Mouse (Mus musculus): Measurements from ENCODE around the gene Adam15. TPM values are rescaled to one million over a fixed set of nuclear protein-coding genes. Genes with fewer than 3 reads are reported as not detected.
A peak's percentile ranks its signal among the peaks of the same experiment; 100 is the strongest.

Adam15 gene
- polyA plus RNA-seq, 1 experiment: 49.6 TPM

DNA sequence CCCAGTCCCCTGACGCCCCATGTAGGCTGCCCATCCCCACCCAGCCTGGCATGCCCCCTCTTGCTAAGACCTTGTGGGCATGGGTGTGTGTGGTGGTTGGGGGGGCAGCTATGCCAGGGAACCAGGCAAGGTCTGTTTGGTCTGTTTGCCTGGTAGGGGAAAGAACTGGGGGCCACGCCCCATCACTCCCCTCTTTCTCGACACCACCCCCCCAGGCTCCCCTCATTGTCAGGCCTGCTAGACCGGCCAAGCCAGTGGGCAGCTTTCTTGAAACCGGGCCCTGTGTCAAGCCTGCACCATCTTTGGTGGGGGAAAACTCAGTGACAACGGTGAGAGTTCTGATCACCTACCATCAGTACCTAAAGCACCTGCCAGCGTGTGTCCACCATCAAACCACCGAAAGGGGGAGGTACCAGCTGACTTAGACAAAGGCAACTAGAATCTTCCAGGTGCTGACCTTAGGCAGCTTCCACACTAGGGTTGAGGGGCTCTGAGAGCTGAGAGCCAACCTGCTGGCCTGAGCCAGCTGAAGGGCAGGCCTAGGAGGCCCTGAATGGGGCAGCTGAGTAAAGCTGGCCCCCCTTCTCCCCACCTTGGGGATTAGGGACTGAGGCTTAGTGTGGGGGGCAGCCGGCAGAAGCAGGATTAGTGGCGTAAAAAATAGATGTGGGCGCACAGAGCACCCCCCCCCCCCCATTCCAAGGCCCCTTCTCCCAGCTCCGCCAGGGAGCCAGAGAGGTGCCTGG, 34.7 kb upstream of the Adam15 start:
- H3K4me1 ChIP-seq (replicated peaks; ENCODE audit: control insufficient read depth, insufficient read depth, low read length): peaks cover 57% of the 10 kb centered on the region
- 85% methylated on average over 12 of the region's 12 CpGs for WGBS
- no peaks in the 10 kb centered on the region for H3K36me3 ChIP-seq (ENCODE audit: control insufficient read depth, insufficient read depth, low read length)
- DNase-seq: no peak
- H3K4me3 ChIP-seq (ENCODE audit: control insufficient read depth, insufficient read depth, low read length): 0 out of 2 replicates have a peak overlapping the region, but pooled peaks have one; percentile 37
- H3K27me3 ChIP-seq (ENCODE audit: control insufficient read depth, insufficient read depth, low read length): no peaks in the 10 kb centered on the region
- no peak overlapping the region for H3K27ac ChIP-seq (ENCODE audit: control insufficient read depth, insufficient read depth, low read length)
- TF ChIP-seq POLR2A (IDR thresholded peaks at IDR 0.05; ENCODE audit: control insufficient read depth, extremely low read depth, insufficient read depth, low read length, poor library complexity) (no peak), CTCF (IDR thresholded peaks at IDR 0.05; ENCODE audit: borderline replicate concordance, control insufficient read depth, extremely low read depth, insufficient read depth, low read length, poor library complexity) (no peak)

DNA sequence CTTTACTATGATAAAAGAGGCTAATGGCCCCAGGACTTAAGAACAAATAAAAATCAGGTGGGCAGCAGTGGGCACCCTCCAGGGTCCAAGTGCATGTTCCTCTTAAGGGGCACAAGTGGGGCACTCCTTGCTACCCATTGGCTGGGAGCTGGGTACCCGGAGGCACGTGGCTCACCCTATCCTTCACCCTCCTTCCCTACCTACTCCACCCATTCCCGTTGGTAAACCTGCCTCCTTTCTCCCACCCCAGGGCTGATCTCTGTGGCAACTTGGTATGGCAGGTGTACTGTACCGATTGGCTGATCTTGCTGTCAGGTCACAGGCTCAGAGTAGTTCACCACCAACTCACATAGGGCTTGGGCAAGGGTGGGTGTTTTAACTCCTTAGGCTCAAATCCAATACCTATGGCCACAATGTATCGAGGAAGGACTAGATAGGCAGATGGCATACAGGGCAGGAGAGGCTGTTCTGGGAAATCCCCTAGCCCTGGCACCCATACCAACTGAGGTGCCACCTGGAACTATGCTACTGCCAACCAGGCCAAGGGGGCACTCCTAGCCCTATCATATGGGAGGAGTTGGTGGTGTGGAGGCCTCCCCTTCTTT, 34.0 kb upstream of the Adam15 start:
- peaks cover 59% of the 10 kb centered on the region for H3K4me1 ChIP-seq (replicated peaks; ENCODE audit: control insufficient read depth, insufficient read depth, low read length)
- H3K27me3 ChIP-seq (ENCODE audit: control insufficient read depth, insufficient read depth, low read length): no peaks in the 10 kb centered on the region; the same call in 1 of the 2 replicates
- DNase-seq: no peak
- no peak overlapping the region; the same call in 1 of the 2 replicates for H3K27ac ChIP-seq (ENCODE audit: control insufficient read depth, insufficient read depth, low read length)
- 87% methylated on average over 5 of the region's 5 CpGs for WGBS
- no peaks in the 10 kb centered on the region for H3K36me3 ChIP-seq (ENCODE audit: control insufficient read depth, insufficient read depth, low read length)
- TF ChIP-seq POLR2A (IDR thresholded peaks at IDR 0.05; ENCODE audit: control insufficient read depth, extremely low read depth, insufficient read depth, low read length, poor library complexity): no peak
- no peak for TF ChIP-seq CTCF (IDR thresholded peaks at IDR 0.05; ENCODE audit: borderline replicate concordance, control insufficient read depth, extremely low read depth, insufficient read depth, low read length, poor library complexity)
- no peak overlapping the region for H3K4me3 ChIP-seq (ENCODE audit: control insufficient read depth, insufficient read depth, low read length)

DNA sequence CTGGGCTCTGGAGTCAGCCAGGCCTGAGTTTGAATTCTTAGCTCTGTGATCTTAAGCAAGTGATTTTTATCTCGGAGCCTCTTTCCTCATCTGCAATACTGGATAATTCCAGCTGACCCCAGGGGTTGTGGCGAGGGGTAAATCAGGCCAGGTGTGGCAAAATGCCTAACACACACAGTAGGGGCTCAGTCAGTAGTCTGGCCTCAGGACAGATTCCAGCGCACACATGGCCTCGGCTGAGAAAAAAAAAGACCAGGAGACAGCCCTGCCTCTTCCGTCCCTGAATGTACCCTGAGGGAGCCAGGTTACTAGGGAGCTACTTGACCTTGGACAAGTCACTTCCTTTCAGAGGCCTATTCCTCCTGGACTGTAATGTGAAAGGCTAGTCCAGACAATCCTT, 33.2 kb upstream of the Adam15 start:
- H3K27me3 ChIP-seq (ENCODE audit: control insufficient read depth, insufficient read depth, low read length): no peaks in the 10 kb centered on the region; the same call in 1 of the 2 replicates
- WGBS: 93% methylated on average over 5 of the region's 5 CpGs
- TF ChIP-seq POLR2A (IDR thresholded peaks at IDR 0.05; ENCODE audit: control insufficient read depth, extremely low read depth, insufficient read depth, low read length, poor library complexity) (no peak), CTCF (IDR thresholded peaks at IDR 0.05; ENCODE audit: borderline replicate concordance, control insufficient read depth, extremely low read depth, insufficient read depth, low read length, poor library complexity) (no peak)
- peaks cover 58% of the 10 kb centered on the region for H3K4me1 ChIP-seq (replicated peaks; ENCODE audit: control insufficient read depth, insufficient read depth, low read length)
- H3K27ac ChIP-seq (ENCODE audit: control insufficient read depth, insufficient read depth, low read length): peak overlapping the region; percentile 60; the same call in 1 of the 2 replicates
- no peak overlapping the region for H3K4me3 ChIP-seq (ENCODE audit: control insufficient read depth, insufficient read depth, low read length)
- DNase-seq: no peak
- H3K36me3 ChIP-seq (ENCODE audit: control insufficient read depth, insufficient read depth, low read length): no peaks in the 10 kb centered on the region

GRCm38 (mm10) chr3:89382033-89382882, 32.5 kb upstream of the Adam15 start:
- Histone ChIP-seq H3K27me3 (ENCODE audit: control insufficient read depth, insufficient read depth, low read length) (no peaks in the 10 kb centered on the region; the same call in 1 of the 2 replicates), H3K27ac (ENCODE audit: control insufficient read depth, insufficient read depth, low read length) (peak overlapping the region; percentile 60; the same call in 1 of the 2 replicates), H3K4me3 (ENCODE audit: control insufficient read depth, insufficient read depth, low read length) (no peak overlapping the region), H3K4me1 (replicated peaks; ENCODE audit: control insufficient read depth, insufficient read depth, low read length) (peaks cover 60% of the 10 kb centered on the region), H3K36me3 (ENCODE audit: control insufficient read depth, insufficient read depth, low read length) (no peaks in the 10 kb centered on the region)
- peak; percentile 28 for DNase-seq
- WGBS: 81% methylated on average over 9 of the region's 9 CpGs
- TF ChIP-seq CTCF (IDR thresholded peaks at IDR 0.05; ENCODE audit: borderline replicate concordance, control insufficient read depth, extremely low read depth, insufficient read depth, low read length, poor library complexity) (no peak), POLR2A (IDR thresholded peaks at IDR 0.05; ENCODE audit: control insufficient read depth, extremely low read depth, insufficient read depth, low read length, poor library complexity) (no peak)

- Histone ChIP-seq H3K27me3 (ENCODE audit: control insufficient read depth, insufficient read depth, low read length) (no peaks in the 10 kb centered on the region; the same call in 1 of the 2 replicates), H3K27ac (ENCODE audit: control insufficient read depth, insufficient read depth, low read length) (no peak overlapping the region), H3K4me3 (ENCODE audit: control insufficient read depth, insufficient read depth, low read length) (no peak overlapping the region), H3K4me1 (replicated peaks; ENCODE audit: control insufficient read depth, insufficient read depth, low read length) (peaks cover 60% of the 10 kb centered on the region), H3K36me3 (ENCODE audit: control insufficient read depth, insufficient read depth, low read length) (no peaks in the 10 kb centered on the region)
- 93% methylated on average over 11 of the region's 11 CpGs for WGBS
- DNase-seq: no peak
- TF ChIP-seq CTCF (IDR thresholded peaks at IDR 0.05; ENCODE audit: borderline replicate concordance, control insufficient read depth, extremely low read depth, insufficient read depth, low read length, poor library complexity): no peak
- no peak for TF ChIP-seq POLR2A (IDR thresholded peaks at IDR 0.05; ENCODE audit: control insufficient read depth, extremely low read depth, insufficient read depth, low read length, poor library complexity)
Observed at GRCm38 (mm10) chr3:89381233-89381632, 31.4 kb upstream of the Adam15 start.

- Histone ChIP-seq H3K4me1 (replicated peaks; ENCODE audit: control insufficient read depth, insufficient read depth, low read length) (peaks cover 55% of the 10 kb centered on the region), H3K27me3 (ENCODE audit: control insufficient read depth, insufficient read depth, low read length) (no peaks in the 10 kb centered on the region; the same call in 1 of the 2 replicates), H3K36me3 (ENCODE audit: control insufficient read depth, insufficient read depth, low read length) (no peaks in the 10 kb centered on the region), H3K27ac (ENCODE audit: control insufficient read depth, insufficient read depth, low read length) (no peak overlapping the region), H3K4me3 (ENCODE audit: control insufficient read depth, insufficient read depth, low read length) (no peak overlapping the region)
- 92% methylated on average over 18 of the region's 18 CpGs for WGBS
- TF ChIP-seq CTCF (IDR thresholded peaks at IDR 0.05; ENCODE audit: borderline replicate concordance, control insufficient read depth, extremely low read depth, insufficient read depth, low read length, poor library complexity): no peak
- no peak for TF ChIP-seq POLR2A (IDR thresholded peaks at IDR 0.05; ENCODE audit: control insufficient read depth, extremely low read depth, insufficient read depth, low read length, poor library complexity)
- DNase-seq: no peak
Observed at GRCm38 (mm10) chr3:89380711-89381110, 30.9 kb upstream of the Adam15 start.

Measured in thymus, adult 2 months (tissue).